Mouse (Mus musculus): ENCODE measurements around the gene Gm42420. TPM values are rescaled to one million over a fixed set of nuclear protein-coding genes. Genes with fewer than 3 reads are reported as not detected.

Gene Gm42420
- total and polyA plus RNA-seq, 3 experiments = 0.27 TPM; not detected in 2

GRCm38 (mm10) chr6:39601828-39602227 lies 16.3 kb downstream of the Gm42420 start:
- DNase-seq (ENCODE audit: low spot score) (no peak), ATAC-seq (ENCODE audit: extremely low read depth, insufficient number of reproducible peaks, low FRiP score, poor library complexity, severe bottlenecking) (no peak)
- peaks cover 71% of the 10 kb centered on the region for H3K36me3 ChIP-seq (replicated peaks)
- H3K9me3 ChIP-seq (replicated peaks) = no peaks in the 10 kb centered on the region
- H3K4me1 ChIP-seq (ENCODE audit: insufficient read depth, low read depth, low read length) = peaks cover 1% of the 10 kb centered on the region
- no peak overlapping the region for H3K4me3 ChIP-seq (ENCODE audit: low read depth, low read length)
- H3K27me3 ChIP-seq (ENCODE audit: insufficient read depth, low read length) = no peaks in the 10 kb centered on the region
- no peak for TF ChIP-seq CTCF (IDR thresholded peaks at IDR 0.05; ENCODE audit: low read depth, low read length)
- TF ChIP-seq GATA2 (IDR thresholded peaks at IDR 0.05; ENCODE audit: borderline replicate concordance, low read depth, low read length) = no peak
- no peak for TF ChIP-seq GATA1 (IDR thresholded peaks at IDR 0.05; ENCODE audit: borderline replicate concordance, low read length)
- no peak for TF ChIP-seq TAL1 (conservative IDR thresholded peaks at IDR 0.05; ENCODE audit: low read depth, low read length)
- TF ChIP-seq POLR2AphosphoS5 (IDR thresholded peaks at IDR 0.05; ENCODE audit: insufficient replicate concordance, low read depth, low read length) = no peak

GRCm38 (mm10) chr6:39604565-39604964 lies 19.0 kb downstream of the Gm42420 start:
- H3K27me3 ChIP-seq (ENCODE audit: insufficient read depth, low read length) = no peaks in the 10 kb centered on the region
- peaks cover 56% of the 10 kb centered on the region for H3K36me3 ChIP-seq (replicated peaks)
- H3K4me3 ChIP-seq (ENCODE audit: low read depth, low read length) = no peak overlapping the region
- DNase-seq (ENCODE audit: low spot score) = no peak
- no peak for ATAC-seq (ENCODE audit: extremely low read depth, insufficient number of reproducible peaks, low FRiP score, poor library complexity, severe bottlenecking)
- peaks cover 5% of the 10 kb centered on the region for H3K4me1 ChIP-seq (ENCODE audit: insufficient read depth, low read depth, low read length)
- no peak for TF ChIP-seq GATA2 (IDR thresholded peaks at IDR 0.05; ENCODE audit: borderline replicate concordance, low read depth, low read length)
- H3K9me3 ChIP-seq (replicated peaks) = no peaks in the 10 kb centered on the region

- no peaks in the 10 kb centered on the region for H3K9me3 ChIP-seq (replicated peaks)
- peaks cover 49% of the 10 kb centered on the region for H3K36me3 ChIP-seq (replicated peaks)
- no peak overlapping the region for H3K4me3 ChIP-seq (ENCODE audit: low read depth, low read length)
- H3K4me1 ChIP-seq (ENCODE audit: insufficient read depth, low read depth, low read length) = peaks cover 5% of the 10 kb centered on the region
- ATAC-seq (ENCODE audit: extremely low read depth, insufficient number of reproducible peaks, low FRiP score, poor library complexity, severe bottlenecking) = no peak
- no peak for DNase-seq (ENCODE audit: low spot score)
- TF ChIP-seq GATA2 (IDR thresholded peaks at IDR 0.05; ENCODE audit: borderline replicate concordance, low read depth, low read length) = no peak
- TF ChIP-seq TAL1 (conservative IDR thresholded peaks at IDR 0.05; ENCODE audit: low read depth, low read length) = no peak
- TF ChIP-seq POLR2AphosphoS5 (IDR thresholded peaks at IDR 0.05; ENCODE audit: insufficient replicate concordance, low read depth, low read length) = no peak
- no peak for TF ChIP-seq CTCF (IDR thresholded peaks at IDR 0.05; ENCODE audit: low read depth, low read length)
- no peak for TF ChIP-seq GATA1 (IDR thresholded peaks at IDR 0.05; ENCODE audit: borderline replicate concordance, low read length)
- H3K27me3 ChIP-seq (ENCODE audit: insufficient read depth, low read length) = no peaks in the 10 kb centered on the region
Observed at GRCm38 (mm10) chr6:39606056-39606455, 20.5 kb downstream of the Gm42420 start.

DNA sequence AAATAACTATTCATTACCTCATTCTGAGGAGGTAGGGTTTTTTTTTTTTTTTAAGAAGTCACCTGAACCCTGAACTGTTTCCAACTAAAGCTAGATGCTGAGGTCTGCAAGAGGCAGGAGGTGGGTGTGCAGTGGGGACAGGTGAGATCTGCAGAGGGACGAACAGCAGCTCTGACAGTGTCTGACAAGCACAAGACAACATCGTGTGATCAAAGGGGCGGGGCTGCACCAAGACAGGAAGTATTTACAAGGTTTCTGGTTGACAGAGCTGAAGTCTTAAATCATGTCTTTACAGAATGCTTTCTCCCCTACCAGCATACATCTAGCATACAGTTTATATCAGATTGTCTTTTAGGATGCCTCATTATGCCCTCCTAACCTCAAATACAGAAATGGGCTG lies 21.3 kb downstream of the Gm42420 start:
- H3K36me3 ChIP-seq (replicated peaks) = peaks cover 51% of the 10 kb centered on the region
- peaks cover 5% of the 10 kb centered on the region for H3K4me1 ChIP-seq (ENCODE audit: insufficient read depth, low read depth, low read length)
- H3K27me3 ChIP-seq (ENCODE audit: insufficient read depth, low read length) = no peaks in the 10 kb centered on the region
- ATAC-seq (ENCODE audit: extremely low read depth, insufficient number of reproducible peaks, low FRiP score, poor library complexity, severe bottlenecking) (no peak), DNase-seq (ENCODE audit: low spot score) (no peak)
- no peak overlapping the region for H3K4me3 ChIP-seq (ENCODE audit: low read depth, low read length)
- TF ChIP-seq GATA1 (IDR thresholded peaks at IDR 0.05; ENCODE audit: borderline replicate concordance, low read length) = no peak
- no peak for TF ChIP-seq CTCF (IDR thresholded peaks at IDR 0.05; ENCODE audit: low read depth, low read length)
- no peak for TF ChIP-seq TAL1 (conservative IDR thresholded peaks at IDR 0.05; ENCODE audit: low read depth, low read length)
- TF ChIP-seq POLR2AphosphoS5 (IDR thresholded peaks at IDR 0.05; ENCODE audit: insufficient replicate concordance, low read depth, low read length) = no peak
- no peak for TF ChIP-seq GATA2 (IDR thresholded peaks at IDR 0.05; ENCODE audit: borderline replicate concordance, low read depth, low read length)
- no peaks in the 10 kb centered on the region for H3K9me3 ChIP-seq (replicated peaks)

DNA sequence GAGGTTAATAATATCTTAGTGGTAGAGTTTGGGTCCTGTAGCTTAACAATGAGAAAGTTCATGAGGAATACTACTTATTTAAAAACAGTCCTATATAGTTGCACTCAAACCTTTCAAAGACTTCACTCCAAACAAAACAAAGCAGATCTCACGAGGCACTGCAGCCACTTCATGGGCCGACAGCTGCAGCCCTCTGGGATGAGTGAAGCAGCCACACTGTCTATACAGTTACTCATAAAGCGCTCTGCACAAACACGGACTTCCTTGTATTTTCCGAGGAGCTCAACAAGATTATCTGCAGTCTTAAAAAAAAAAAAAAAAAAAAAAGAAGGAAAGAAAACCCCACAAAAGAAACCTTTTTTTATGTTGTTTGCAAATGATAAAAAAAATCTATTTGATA lies 21.8 kb downstream of the Gm42420 start:
- Histone ChIP-seq H3K4me3 (ENCODE audit: low read depth, low read length) (no peak overlapping the region), H3K9me3 (replicated peaks) (no peaks in the 10 kb centered on the region), H3K36me3 (replicated peaks) (peaks cover 47% of the 10 kb centered on the region), H3K27me3 (ENCODE audit: insufficient read depth, low read length) (no peaks in the 10 kb centered on the region), H3K4me1 (ENCODE audit: insufficient read depth, low read depth, low read length) (peaks cover 5% of the 10 kb centered on the region)
- no peak for DNase-seq (ENCODE audit: low spot score)
- ATAC-seq (ENCODE audit: extremely low read depth, insufficient number of reproducible peaks, low FRiP score, poor library complexity, severe bottlenecking) = no peak
- TF ChIP-seq GATA2 (IDR thresholded peaks at IDR 0.05; ENCODE audit: borderline replicate concordance, low read depth, low read length) (no peak), POLR2AphosphoS5 (IDR thresholded peaks at IDR 0.05; ENCODE audit: insufficient replicate concordance, low read depth, low read length) (no peak), TAL1 (conservative IDR thresholded peaks at IDR 0.05; ENCODE audit: low read depth, low read length) (no peak), GATA1 (IDR thresholded peaks at IDR 0.05; ENCODE audit: borderline replicate concordance, low read length) (no peak), CTCF (IDR thresholded peaks at IDR 0.05; ENCODE audit: low read depth, low read length) (no peak)

GRCm38 (mm10) chr6:39610207-39610606 lies 24.7 kb downstream of the Gm42420 start:
- H3K4me3 ChIP-seq (ENCODE audit: low read depth, low read length) = no peak overlapping the region
- peaks cover 49% of the 10 kb centered on the region for H3K36me3 ChIP-seq (replicated peaks)
- no peak for TF ChIP-seq GATA1 (IDR thresholded peaks at IDR 0.05; ENCODE audit: borderline replicate concordance, low read length)
- no peak for TF ChIP-seq CTCF (IDR thresholded peaks at IDR 0.05; ENCODE audit: low read depth, low read length)
- TF ChIP-seq TAL1 (conservative IDR thresholded peaks at IDR 0.05; ENCODE audit: low read depth, low read length) = no peak
- TF ChIP-seq POLR2AphosphoS5 (IDR thresholded peaks at IDR 0.05; ENCODE audit: insufficient replicate concordance, low read depth, low read length) = no peak
- TF ChIP-seq GATA2 (IDR thresholded peaks at IDR 0.05; ENCODE audit: borderline replicate concordance, low read depth, low read length) = no peak
- peaks cover 5% of the 10 kb centered on the region for H3K4me1 ChIP-seq (ENCODE audit: insufficient read depth, low read depth, low read length)
- ATAC-seq (ENCODE audit: extremely low read depth, insufficient number of reproducible peaks, low FRiP score, poor library complexity, severe bottlenecking) (no peak), DNase-seq (ENCODE audit: low spot score) (no peak)
- no peaks in the 10 kb centered on the region for H3K9me3 ChIP-seq (replicated peaks)
- H3K27me3 ChIP-seq (ENCODE audit: insufficient read depth, low read length) = no peaks in the 10 kb centered on the region

GRCm38 (mm10) chr6:39611296-39611695 lies 25.7 kb downstream of the Gm42420 start:
- TF ChIP-seq TAL1 (conservative IDR thresholded peaks at IDR 0.05; ENCODE audit: low read depth, low read length) (no peak), CTCF (IDR thresholded peaks at IDR 0.05; ENCODE audit: low read depth, low read length) (no peak), GATA1 (IDR thresholded peaks at IDR 0.05; ENCODE audit: borderline replicate concordance, low read length) (no peak), GATA2 (IDR thresholded peaks at IDR 0.05; ENCODE audit: borderline replicate concordance, low read depth, low read length) (no peak), POLR2AphosphoS5 (IDR thresholded peaks at IDR 0.05; ENCODE audit: insufficient replicate concordance, low read depth, low read length) (no peak)
- H3K36me3 ChIP-seq (replicated peaks) = peaks cover 53% of the 10 kb centered on the region
- H3K27me3 ChIP-seq (ENCODE audit: insufficient read depth, low read length) = no peaks in the 10 kb centered on the region
- peaks cover 5% of the 10 kb centered on the region for H3K4me1 ChIP-seq (ENCODE audit: insufficient read depth, low read depth, low read length)
- ATAC-seq (ENCODE audit: extremely low read depth, insufficient number of reproducible peaks, low FRiP score, poor library complexity, severe bottlenecking) (no peak), DNase-seq (ENCODE audit: low spot score) (no peak)
- no peaks in the 10 kb centered on the region for H3K9me3 ChIP-seq (replicated peaks)
- H3K4me3 ChIP-seq (ENCODE audit: low read depth, low read length) = no peak overlapping the region
